Mouse (Mus musculus) megakaryocyte progenitor cell, adult 5-6 weeks (primary cell): Measurements from ENCODE around the gene Pmel. TPM values are rescaled to one million over a fixed set of nuclear protein-coding genes. Genes with fewer than 3 reads are reported as not detected.

Source experiments
- ATAC-seq: replicated peaks from 2 replicates; pipeline ENCODE4 v1.8.0; 2016; ENCODE audit warnings: mild to moderate bottlenecking, moderate TSS enrichment, inconsistent platforms; ENCODE audit not compliant: poor library complexity
- total RNA-seq, 2 experiments: library from RNA; stranded (forward) in 1 of 2; stranded (reverse) in 1 of 2; fragments of 157-497, 149-512 nt in 1 of 2; fragments of 200-1000 nt in 1 of 2; gene quantifications; 2 replicates each; pipeline versions ENCODE4 v1.2.3 to v1.2.4; 2015 to 2017

Pmel gene
- total RNA-seq (2015) (0.12 and 0.68 TPM in 2 replicates), total RNA-seq (2017) (0.96 TPM in 1 of 2 replicates, not detected in the other)

DNA sequence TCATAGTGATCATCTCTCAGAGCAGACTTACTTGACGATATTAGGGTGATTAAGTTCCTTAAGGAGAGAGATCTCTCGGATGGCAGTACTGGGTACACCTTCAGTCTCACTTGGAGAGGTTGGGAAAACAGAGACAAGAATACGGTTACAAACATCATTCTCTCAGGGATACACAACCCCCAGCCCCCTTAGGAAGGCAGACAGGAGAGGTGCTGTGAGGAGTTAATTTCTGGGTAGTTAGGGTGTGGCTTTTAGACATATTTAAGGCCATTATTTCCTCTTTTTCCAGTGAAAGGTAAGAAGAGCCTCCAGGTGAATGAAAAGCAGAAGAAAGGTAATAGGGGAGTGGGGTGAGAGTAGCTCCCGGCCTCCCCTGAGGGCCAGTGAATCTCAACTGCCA is at the start of gene Pmel:
Pmel (plus strand) TSS at position 301 of the 400 bp plus-strand sequence.
- ATAC-seq = no peak

DNA sequence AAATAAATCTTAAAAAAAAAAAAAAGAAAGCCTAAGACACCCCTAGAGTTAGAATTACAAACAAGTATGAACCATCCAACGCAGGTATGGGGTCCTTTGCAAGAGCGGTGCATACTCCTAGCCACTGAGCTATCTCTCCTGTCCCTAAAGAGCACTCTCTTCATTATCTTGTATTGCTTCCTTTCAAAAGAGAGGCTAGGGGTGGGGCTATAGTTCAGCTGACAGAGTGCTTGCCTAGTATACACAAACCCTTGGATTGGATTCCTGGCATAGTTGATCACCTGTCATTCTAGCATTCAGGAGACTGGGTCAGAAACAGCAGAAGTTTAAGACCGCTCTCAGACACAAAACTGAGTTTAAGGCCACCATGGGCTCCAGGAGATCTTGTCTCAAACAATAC is 48.7 kb upstream of the Pmel start:
- ATAC-seq = peak; percentile 81

DNA sequence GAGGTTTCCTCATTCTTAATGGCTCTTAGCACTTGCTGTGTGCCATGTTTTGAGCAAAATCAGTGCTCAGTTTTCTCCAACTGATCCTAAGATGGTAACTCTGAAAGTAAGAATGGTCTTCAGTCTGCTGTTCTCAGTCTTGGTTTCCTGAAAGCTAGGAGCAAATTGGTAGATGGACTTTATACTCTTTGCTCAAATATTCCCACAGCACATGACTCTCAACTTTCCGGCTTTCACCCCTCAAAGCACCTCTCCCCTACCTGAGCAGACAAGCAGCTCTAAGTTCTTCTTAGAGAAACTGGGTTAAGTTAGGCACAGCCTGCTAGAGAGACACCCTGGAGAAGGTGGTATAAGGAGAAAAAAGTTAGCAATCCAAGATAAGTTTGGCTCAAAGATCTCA is 47.3 kb upstream of the Pmel start:
- ATAC-seq = no peak

DNA sequence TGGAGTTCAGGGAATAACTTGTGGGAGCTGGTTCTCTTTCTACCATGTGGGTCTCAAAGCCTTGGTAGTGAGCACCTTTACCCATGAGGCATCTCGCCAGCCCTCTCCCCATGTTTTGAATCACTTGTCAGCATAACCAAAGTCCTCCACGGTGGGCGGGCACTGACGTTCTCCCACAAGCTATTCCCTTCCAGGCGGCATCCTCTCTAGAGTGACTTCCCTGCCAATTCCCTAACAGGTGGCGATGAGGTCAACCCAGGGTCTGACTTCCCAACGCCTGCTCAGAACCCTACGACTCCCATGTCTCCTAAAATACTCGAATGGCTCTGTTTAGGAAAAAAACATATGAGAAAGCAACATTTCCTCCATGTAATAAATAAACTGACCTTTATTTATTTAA is 46.2 kb upstream of the Pmel start:
- ATAC-seq = no peak

DNA sequence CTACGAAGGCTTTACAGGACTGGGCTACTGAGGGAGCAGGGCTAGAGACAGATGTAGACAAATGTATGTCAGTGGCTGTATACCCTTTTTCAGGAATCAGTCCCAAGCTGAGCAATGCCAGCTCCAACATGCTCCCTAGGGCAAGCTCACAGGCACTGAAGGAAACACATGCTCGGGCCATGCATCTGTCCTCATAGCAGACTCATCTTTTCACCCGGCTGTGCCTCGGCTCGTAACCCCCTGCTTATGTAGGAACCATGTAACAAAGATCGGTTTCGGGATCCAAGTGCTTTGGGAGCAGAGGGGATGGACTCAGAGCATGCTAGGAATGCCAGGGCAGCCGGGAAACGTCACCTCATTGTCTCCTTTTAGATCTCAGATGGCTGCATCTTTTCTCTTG is 44.5 kb upstream of the Pmel start:
- no peak for ATAC-seq

DNA sequence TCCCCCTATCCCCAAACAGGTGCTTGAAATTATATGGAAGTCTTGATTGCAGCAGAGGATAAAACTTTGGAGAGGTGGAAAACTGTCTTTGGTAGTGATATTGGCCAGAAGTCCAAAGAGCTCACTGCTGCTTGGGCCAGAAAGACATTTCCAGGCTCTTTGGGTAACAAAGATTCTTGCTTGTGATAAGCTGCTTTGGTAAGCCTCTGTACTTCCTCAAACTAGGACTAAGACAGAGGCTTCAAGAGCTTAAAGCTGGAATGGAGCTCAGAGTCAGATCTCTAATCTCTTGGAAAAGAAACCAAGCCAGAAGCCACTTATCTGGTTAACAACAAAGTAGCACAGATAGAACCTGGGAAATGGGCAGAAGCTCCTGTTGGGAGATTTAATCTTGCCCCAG is 41.5 kb upstream of the Pmel start:
- 0 out of 2 replicates have a peak, but pooled peaks have one; percentile 15 for ATAC-seq

DNA sequence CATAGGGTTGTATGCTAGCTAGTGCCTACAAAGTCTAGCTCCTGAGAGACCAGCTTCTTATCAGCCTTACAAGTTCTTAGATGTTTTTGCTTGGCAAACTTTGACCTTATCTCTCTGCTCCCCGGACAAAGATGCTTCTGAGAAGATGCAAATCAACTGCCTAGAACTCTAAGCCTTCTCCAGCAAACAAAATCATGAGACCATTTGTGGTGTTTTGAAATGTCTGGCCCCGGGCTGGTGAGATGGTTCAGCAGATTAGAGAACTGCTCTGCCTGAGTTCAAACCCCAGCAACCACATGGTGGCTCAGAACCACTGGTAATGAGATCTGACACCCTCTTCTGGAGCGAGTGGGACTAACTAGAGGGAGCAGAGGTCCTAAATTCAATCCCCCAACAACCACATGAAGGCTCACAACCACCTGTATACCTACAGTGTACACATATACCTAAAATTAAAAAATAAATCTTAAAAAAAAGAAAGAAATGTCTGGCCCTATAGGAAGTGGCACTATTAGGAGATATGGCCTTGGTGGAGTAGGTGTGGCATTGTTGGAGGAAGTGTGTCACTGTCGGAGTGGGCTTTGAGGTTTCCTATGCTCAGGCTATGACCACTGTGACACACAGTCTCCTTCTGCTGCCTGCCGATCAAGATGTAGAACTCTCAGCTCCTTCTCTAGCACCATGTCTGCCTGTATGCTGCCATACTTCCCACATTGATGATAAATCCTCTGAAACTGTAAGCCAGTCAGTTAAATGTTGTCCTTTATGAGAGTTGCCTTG is 40.4 kb upstream of the Pmel start:
- no peak for ATAC-seq

DNA sequence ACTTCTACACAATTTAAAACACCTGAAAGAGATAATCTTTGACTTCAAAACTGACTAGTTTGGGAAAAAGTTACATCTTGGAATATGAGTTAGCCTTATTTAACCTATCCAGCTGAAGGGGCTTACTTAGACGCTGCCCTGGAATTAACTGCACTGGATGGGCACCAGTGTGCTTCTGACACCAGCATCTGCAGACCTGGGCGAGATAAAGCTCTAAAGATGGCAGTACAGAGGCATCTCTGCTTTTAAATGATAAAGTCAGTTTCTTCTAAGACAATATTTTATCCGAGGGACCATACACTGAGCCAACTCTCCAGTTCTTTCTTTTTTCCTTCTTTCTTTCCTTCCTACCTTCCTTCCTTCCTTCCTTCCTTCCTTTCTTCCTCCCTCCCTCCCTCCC is 39.2 kb upstream of the Pmel start:
- ATAC-seq = peak; percentile 65

DNA sequence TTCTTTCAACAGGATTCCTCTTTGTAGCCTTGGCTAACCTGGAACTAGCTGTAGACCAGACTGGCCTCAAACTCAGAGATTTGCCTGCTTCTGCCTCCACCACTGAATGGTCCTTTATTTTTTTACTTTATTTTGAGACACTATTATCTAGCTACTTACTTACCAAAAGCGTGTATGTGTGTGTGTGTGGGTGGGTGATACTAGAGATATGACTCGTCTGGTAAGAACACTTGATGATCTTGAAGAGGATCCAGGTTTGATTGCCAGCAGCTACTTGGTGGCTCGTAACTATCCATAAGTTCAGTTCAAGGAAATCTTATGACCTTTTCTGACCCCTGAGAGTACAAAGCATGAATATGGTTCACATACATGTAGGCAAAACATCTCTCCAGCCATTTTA is 38.7 kb upstream of the Pmel start:
- peak; percentile 63 for ATAC-seq

DNA sequence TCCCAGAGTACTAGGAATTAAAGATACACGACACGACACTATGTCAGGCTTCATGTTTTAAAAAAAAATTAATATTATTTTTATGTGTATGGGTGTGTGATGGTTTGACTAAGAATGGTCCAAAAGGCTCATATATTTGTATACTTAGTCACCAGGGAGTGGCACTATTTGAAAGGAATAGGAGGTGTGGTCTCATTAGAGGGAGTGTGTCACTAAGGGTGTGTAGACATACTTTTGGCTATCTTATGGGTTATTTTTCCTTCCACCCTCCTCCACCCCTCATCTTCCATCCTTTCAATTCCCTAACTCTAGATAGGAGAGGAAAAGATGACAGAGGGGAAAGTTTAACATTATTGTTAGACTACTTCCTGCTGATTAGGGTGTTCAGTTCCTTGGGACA is 38.2 kb upstream of the Pmel start:
- ATAC-seq = no peak

DNA sequence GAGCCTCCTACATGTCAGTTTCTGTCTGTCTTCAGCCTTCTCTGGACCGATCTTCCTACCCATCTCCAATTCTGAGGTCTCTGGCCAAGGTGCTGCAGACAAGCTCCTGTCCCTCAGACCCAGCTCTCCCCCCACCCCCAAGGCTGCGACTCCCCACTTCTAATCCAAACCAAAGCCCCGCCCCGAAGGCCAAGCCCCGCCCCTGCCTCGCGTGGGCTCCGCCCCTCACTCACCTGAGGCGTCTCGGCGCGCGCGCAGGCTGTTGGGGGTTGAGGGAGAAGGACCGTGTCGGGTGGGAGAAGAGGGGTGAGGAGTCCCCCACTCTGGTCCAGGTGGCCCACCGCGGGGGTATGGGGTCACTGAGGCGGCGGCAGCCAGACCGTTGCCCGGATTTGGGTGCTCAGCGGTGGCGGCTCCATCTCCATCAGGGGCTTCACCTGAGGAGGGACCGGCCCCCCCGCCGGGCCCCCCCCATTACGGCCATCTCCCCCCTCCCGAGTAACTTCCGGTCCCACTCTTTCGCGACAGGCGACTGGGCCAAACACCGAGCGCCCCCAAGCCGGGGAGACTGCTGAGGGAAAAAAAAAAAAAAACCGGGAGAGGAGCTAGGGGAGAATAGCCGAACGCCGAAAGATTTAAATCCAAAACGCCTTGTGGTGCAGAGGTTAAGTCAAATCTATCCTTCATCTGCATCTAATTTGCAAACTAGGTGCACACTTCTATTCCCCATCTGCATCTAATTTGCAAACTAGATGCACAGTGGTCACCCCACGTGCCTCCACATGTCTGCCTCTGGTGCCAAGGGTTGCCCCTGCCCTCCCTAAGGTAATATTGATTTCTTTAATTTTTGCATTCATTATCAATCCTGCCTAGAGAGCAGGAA is 35.0 kb upstream of the Pmel start:
- 0 out of 2 replicates have a peak, but pooled peaks have one; percentile 11 for ATAC-seq

DNA sequence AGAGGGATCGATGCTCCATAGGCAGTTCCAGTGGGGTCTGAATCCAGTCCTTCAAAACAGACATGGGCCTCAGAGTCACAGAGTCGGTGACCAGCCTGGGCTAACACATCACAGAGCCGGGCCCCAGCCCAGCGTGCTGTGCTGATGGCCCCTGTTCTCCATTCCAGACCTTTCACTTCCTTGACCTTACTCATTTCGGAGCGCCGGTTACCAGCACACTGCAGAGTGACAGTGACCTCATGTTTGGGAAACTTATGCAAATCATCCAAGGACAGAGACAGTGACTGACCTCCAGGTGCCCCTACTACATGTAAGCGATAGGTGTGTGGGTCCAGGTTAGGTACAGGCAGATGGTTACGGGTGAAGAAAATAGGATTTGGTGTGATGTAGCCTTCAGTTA is 32.8 kb upstream of the Pmel start:
- ATAC-seq = no peak

DNA sequence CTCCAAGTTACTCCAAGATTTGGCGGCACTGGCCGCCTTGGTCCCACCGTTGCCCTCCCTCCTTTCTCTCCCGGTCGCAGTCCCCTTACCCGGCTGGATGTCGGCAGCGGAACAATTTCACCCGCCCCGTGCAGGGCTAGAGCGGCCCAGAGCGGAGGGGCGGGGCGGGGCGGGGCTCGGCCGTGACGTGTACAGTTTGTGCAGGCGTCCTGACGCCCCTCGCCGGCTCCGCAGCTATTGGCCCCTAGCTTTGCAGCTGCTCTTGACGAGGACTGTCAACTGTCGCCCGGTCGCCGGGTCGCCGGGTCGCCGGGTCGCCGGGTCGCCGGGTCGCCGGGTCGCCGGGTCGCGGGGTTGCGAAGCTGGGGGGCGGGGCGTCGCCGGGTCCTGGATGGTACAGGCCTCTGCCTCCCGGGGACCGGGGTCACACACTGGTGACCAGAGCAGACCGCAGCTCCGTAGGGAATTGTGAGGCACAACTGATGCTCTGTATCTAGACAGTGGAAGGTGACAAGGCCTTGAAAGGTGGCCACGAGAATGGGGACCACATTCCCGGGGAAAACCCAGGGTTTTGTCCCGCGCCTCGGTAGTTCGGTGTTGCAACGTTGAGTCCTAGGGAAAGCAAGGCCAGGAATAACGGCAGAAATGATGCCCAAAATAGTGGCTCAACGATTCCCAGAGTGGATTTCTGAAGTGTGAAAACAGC is 30.1 kb upstream of the Pmel start, which contains the start of gene Suox:
Suox (minus strand) TSS at position 311 of the 706 bp plus-strand sequence.
- ATAC-seq = peak; percentile 78

DNA sequence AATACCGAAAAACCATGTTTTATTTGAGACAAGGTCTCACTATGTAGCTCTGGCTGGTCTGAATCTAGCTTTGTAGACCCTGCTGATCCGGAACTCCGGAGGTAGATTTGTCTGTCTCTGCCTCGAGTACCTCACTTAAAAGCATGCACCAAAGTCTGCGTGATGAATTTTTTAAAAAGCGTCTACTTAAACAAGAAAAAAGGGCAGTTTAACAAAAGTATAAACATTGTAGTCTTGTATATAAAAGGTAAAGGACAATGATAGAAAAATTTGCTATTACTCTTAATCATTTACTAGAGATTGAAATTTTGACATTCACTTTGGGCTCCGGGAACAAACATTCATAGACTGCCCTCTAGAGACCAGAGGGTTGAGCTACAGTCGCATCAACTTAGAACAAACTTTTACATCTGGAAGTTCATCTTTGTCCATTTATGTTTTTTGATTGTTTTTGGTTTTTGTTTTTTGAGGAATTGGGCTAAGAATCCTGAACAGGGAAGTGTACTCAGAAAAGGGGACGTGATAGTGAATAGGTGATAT is 29.5 kb upstream of the Pmel start:
- ATAC-seq = peak; percentile 65

DNA sequence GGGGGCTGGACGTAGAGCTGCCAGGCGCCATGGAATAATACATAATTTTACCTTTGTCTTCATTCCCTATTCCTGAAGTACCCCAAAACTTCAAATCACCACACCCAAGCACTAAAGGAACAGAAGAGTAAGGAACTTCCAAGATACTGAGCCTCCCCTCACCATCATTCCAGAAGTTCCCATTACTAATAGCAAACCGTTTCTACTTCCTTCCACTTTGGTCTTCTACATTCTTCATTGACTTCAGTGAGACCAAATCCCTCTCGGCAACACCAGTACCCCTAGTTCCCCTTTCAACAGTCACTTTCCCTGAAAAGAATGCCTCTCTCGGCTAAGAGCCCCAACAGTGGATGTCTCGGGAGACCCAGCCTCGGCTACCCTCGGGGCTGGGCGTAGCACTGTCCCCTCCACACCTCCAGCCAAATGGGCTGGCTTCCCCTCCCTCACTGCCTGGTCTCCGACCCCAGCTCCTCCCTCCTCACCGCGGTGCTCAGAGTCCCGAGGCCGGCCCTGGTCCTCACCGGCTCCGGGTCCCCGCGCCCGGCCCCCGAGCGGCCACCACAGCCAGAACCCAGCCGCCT is 8.5 kb upstream of the Pmel start:
- no peak for ATAC-seq

DNA sequence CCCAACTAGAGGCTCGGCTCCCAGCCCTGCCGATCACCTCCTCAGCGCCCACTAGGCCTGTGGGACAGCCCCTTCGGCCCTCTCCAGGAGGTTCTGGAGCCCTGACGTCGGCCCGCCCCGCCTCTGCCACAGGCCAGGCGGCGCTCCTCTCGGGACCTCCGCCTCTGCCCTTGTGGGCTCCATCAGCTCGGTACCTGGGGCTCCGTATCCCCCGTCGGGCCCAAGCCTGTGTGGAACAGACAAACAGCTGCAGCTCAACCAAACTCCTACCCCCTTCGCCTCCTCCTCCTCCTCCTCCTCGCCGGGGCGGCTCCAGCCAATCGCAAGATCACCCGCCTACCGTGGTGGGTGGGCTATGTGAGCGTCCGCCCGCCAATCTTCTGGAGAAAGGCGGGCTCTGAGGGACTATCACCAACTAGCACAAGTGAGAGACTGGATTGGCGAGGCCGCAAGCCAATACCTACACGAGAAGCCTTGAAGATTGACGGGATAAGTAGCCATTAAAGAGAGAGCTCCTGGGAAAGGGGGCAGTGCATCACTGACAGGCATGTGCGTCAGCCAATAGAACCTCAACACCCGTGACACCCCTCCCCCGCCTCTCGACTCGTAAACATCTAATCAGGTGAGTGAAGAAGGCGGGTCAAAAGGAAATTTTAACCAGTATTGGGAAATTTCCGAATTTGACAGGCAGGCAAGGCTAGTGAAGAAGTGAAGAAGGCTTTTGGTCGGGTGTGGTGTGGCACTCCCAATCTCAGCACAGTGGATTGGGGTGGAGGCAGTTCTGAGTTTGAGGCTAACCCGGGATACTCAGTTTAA is 7.8 kb upstream of the Pmel start, which contains the start of gene Rab5b:
Rab5b (minus strand) TSS at position 273 of the 816 bp plus-strand sequence.
- ATAC-seq = peak; percentile 87

DNA sequence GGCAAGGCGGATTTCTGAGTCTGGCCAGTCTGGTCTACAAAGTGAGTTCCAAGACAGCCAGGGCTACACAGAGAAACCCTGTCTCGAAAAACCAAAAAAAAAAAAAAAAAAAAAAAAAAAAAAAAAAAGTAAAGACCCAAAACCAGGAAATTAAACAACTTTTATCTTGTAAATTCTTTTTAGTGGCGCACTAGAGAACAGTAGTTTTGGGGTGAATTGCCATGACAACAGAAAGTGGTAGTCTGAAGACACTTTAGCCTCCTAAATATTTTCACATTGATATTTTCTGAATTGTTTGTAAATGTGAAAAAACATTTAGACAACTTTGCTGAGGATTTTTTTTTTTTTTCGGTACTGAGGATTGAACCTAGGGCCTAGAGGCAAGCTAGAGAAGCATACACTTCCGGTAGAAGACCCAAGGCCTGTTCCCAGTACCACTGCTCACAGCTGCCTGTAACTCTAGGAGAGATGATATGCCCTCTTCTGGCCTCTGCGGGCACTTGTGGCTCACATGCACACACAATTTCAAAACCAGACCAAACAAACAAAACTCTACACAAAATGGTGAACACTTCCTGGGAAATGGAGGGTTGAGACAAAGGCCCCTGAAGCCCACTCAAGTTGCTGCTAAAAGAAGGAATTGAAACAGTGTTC is 6.8 kb upstream of the Pmel start:
- no peak for ATAC-seq

DNA sequence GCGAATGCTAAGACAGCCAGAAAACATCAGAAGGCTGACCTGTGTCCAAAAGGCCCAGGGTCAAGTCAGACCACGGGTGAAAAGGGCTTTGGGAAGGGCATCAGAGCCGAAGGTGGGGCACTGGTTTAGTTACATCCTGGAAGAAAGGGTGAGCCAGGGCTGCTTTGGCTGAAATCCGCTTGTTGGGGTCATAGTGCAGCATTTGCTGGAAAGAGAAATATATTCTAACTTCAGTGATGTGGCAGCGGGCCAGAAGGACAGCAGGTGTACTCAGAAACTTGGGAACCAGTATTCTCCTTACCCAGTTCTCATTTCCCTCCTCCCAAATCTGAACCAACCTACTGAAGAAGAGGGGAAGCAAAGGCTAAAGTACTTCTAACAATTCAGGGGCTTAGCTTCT is 5.0 kb upstream of the Pmel start:
- ATAC-seq = no peak

DNA sequence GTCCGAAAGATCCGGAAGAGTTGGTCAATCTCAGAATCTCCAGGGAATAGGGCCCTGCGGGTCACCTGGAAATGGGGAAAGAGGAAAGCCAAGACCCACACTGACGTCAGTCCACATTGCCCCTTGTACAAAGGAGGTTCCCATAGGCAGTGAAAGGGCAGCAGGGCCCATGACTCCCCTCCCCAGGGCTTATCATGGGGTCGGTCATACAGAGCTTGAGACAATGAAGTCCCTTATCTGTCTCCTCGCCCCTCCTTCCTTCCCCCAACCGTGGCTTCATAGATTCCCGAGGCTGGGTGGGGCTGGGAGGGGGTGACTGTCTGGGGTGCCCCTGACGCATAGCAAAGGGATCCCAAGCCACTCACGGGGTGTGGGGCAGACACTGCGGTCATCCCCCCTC is 4.4 kb upstream of the Pmel start:
- ATAC-seq = no peak
